Mouse (Mus musculus) thymus, postnatal 10 days (tissue): ENCODE measurements around the gene Sdr39u1.

Experiments
- DNase-seq, 2 experiments: peaks; one replicate each; pipeline ENCODE4 v3.0.0; 2021; ENCODE audit warnings: low spot score in 2 of 2

The Sdr39u1 gene

GRCm38 (mm10) chr14:55899701-55900413 is at the start of gene Sdr39u1:
TSS of gene Sdr39u1 (minus strand) at chr14:55900293.
- DNase-seq = peak; percentile 83 to 84

GRCm38 (mm10) chr14:55946269-55946969 is 46.3 kb upstream of the Sdr39u1 start:
- peak in 1 of 2 experiments; percentile 6 for DNase-seq

GRCm38 (mm10) chr14:55944575-55944974 is 44.5 kb upstream of the Sdr39u1 start, which contains the start of gene Cma1:
TSS of gene Cma1 (minus strand) at chr14:55944675.
- DNase-seq = no peak

GRCm38 (mm10) chr14:55943601-55944000 is 43.5 kb upstream of the Sdr39u1 start:
- DNase-seq = no peak

GRCm38 (mm10) chr14:55940070-55940800 is 40.1 kb upstream of the Sdr39u1 start:
- no peak for DNase-seq

GRCm38 (mm10) chr14:55933586-55933985 is 33.5 kb upstream of the Sdr39u1 start:
- DNase-seq = no peak

GRCm38 (mm10) chr14:55929263-55929997 is 29.3 kb upstream of the Sdr39u1 start:
- DNase-seq = no peak

GRCm38 (mm10) chr14:55926847-55927246 is 26.8 kb upstream of the Sdr39u1 start:
- no peak for DNase-seq

GRCm38 (mm10) chr14:55922475-55923232 is 22.6 kb upstream of the Sdr39u1 start:
- no peak for DNase-seq

- DNase-seq = peak; percentile 39 to 82
These were observed 18.4 kb upstream of the Sdr39u1 start for GRCm38 (mm10) chr14:55918240-55919082.

- DNase-seq = peak in 1 of 2 experiments; percentile 9
These were observed 13.3 kb upstream of the Sdr39u1 start for GRCm38 (mm10) chr14:55913406-55913805.

GRCm38 (mm10) chr14:55905518-55905917 is 5.4 kb upstream of the Sdr39u1 start:
- no peak for DNase-seq

GRCm38 (mm10) chr14:55900414-55900755 is 292 bp upstream of the Sdr39u1 start:
- peak in 1 of 2 experiments; percentile 36 for DNase-seq

GRCm38 (mm10) chr14:55898947-55899346 is 1.1 kb downstream of the Sdr39u1 start:
- no peak for DNase-seq

- DNase-seq = no peak
These were observed 2.4 kb downstream of the Sdr39u1 start for GRCm38 (mm10) chr14:55897671-55898070.

GRCm38 (mm10) chr14:55886571-55887382 is 13.3 kb downstream of the Sdr39u1 start:
- no peak for DNase-seq

- peak; percentile 31 to 44 for DNase-seq
These were observed 14.3 kb downstream of the Sdr39u1 start for GRCm38 (mm10) chr14:55885791-55886271.

GRCm38 (mm10) chr14:55885114-55885790 is 14.8 kb downstream of the Sdr39u1 start:
- DNase-seq = no peak
